Mouse (Mus musculus) forebrain, embryonic 14.5 days (tissue): ENCODE data around the gene Dmpk. TPM values are rescaled to one million over a fixed set of nuclear protein-coding genes. Genes with fewer than 3 reads are reported as not detected.

ENCODE experiments used
- ATAC-seq: fragments of 200-750 bp; cut with Nextera tagmentation; 2 replicates; pipeline ENCODE4 v1.8.0; 2017; ENCODE audit warnings: mild to moderate bottlenecking, moderate library complexity
- DNase-seq: peaks from one replicate; pipeline ENCODE4 v3.0.0-alpha.2; 2015; ENCODE audit warnings: low spot score
- H3K27ac ChIP-seq: fragments of 300-500 bp; sonication (generic); 2 replicates; pipeline ENCODE4 v1.5.1; 2014; ENCODE audit warnings: low read depth, mild to moderate bottlenecking, control low read depth, low read length, moderate library complexity
- H3K27me3 ChIP-seq: fragments of 300-500 bp; sonication (generic); replicated peaks from 2 replicates; pipeline ENCODE4 v1.6.1; 2014; ENCODE audit warnings: low read length, control low read depth, mixed read lengths; ENCODE audit not compliant: control insufficient read depth, insufficient read depth
- H3K36me3 ChIP-seq: fragments of 300-500 bp; sonication (generic); 2 replicates; pipeline ENCODE4 v1.6.1; 2014; ENCODE audit warnings: low read length, control low read depth; ENCODE audit not compliant: control insufficient read depth, insufficient read depth
- H3K4me1 ChIP-seq: fragments of 300-500 bp; sonication (generic); 2 replicates; pipeline ENCODE4 v1.6.1; 2014; ENCODE audit warnings: antibody characterized with exemption, low read length, control low read depth; ENCODE audit not compliant: control insufficient read depth, insufficient read depth
- H3K4me2 ChIP-seq: fragments of 300-500 bp; sonication (generic); 2 replicates; pipeline ENCODE4 v1.6.1; 2014; ENCODE audit warnings: mild to moderate bottlenecking, control low read depth, low read length
- H3K4me3 ChIP-seq: fragments of 300-500 bp; sonication (generic); 2 replicates; pipeline ENCODE4 v1.5.1; 2014; ENCODE audit warnings: low read depth, low read length, control low read depth
- H3K9ac ChIP-seq: fragments of 300-500 bp; sonication (generic); 2 replicates; pipeline ENCODE4 v1.6.1; 2014; ENCODE audit warnings: mild to moderate bottlenecking, low read length, control low read depth, moderate library complexity
- H3K9me3 ChIP-seq: fragments of 300-500 bp; sonication (generic); replicated peaks from 2 replicates; pipeline ENCODE4 v1.6.1; 2016; ENCODE audit warnings: low read length, control low read depth, mixed read lengths; ENCODE audit not compliant: control insufficient read depth
- WGBS: fragments of 180-500 bp; shearing (Covaris S2); extraction: QIAGEN DNeasy Blood & Tissue Kit; methylation state at CpG from one replicate; pipeline ENCODE4 v1.1.7; 2014; 5-methylcytosine and 5-hydroxymethylcytosine counted together
- polyA plus RNA-seq: library from polyadenylated mRNA; unstranded; fragments of >200 nt; fragmentation: Nextera tagmentation; extraction: Ambion mirVana; gene quantifications from 2 replicates; pipeline ENCODE4 v1.2.1, GENCODE M21; 2014

The Dmpk gene
- polyA plus RNA-seq, 1 experiment from 2014 or later, result 4.4 TPM

- Histone ChIP-seq H3K4me2 (peak within 1 kb of the TSS; percentile 86), H3K9ac (peak within 1 kb of the TSS; percentile 81), H3K4me1 (peaks cover 9% of the 10 kb centered on the region), H3K27ac (no peak within 1 kb of the TSS; the same call in 1 of the 2 replicates), H3K4me3 (peak within 1 kb of the TSS; percentile 71), H3K36me3 (no peaks in the 10 kb centered on the region), H3K27me3 (no peaks in the 10 kb centered on the region), H3K9me3 (peaks cover 5% of the 10 kb centered on the region; the same call in 1 of the 2 replicates)
- DNase-seq, result peak; percentile 100
- WGBS, result 3% methylated on average over 34 of the region's 34 CpGs
- peak; percentile 97 for ATAC-seq
Observed at GRCm38 (mm10) chr7:19119631-19120429, 36.2 kb downstream of the Dmpk start, which contains the start of gene Fbxo46. Gene Fbxo46 (plus strand): TSS chr7:19119859.

GRCm38 (mm10) chr7:19121686-19122085 lies 38.0 kb downstream of the Dmpk start:
- Histone ChIP-seq H3K27ac (no peak overlapping the region), H3K9ac (no peak overlapping the region), H3K36me3 (no peaks in the 10 kb centered on the region), H3K4me3 (no peak overlapping the region), H3K9me3 (peaks cover 5% of the 10 kb centered on the region; the same call in 1 of the 2 replicates), H3K4me1 (peaks cover 9% of the 10 kb centered on the region), H3K27me3 (no peaks in the 10 kb centered on the region), H3K4me2 (no peak overlapping the region)
- no peak for ATAC-seq
- DNase-seq, result no peak
- 87% methylated on average over 4 of the region's 4 CpGs for WGBS

GRCm38 (mm10) chr7:19124713-19125112 lies 41.1 kb downstream of the Dmpk start:
- no peak overlapping the region for H3K9ac ChIP-seq
- H3K4me2 ChIP-seq, result no peak overlapping the region

GRCm38 (mm10) chr7:19127744-19128143 lies 44.1 kb downstream of the Dmpk start:
- no peak overlapping the region for H3K4me3 ChIP-seq
- H3K27ac ChIP-seq, result no peak overlapping the region
- WGBS, result 94% methylated on average over 5 of the region's 5 CpGs
- H3K9ac ChIP-seq, result no peak overlapping the region
- 0 out of 2 replicates have a peak, but pooled peaks cover 9% of the 10 kb centered on the region for H3K36me3 ChIP-seq
- no peaks in the 10 kb centered on the region for H3K27me3 ChIP-seq
- no peak for DNase-seq
- peaks cover 4% of the 10 kb centered on the region for H3K4me1 ChIP-seq
- no peak overlapping the region for H3K4me2 ChIP-seq
- ATAC-seq, result no peak
- no peaks in the 10 kb centered on the region for H3K9me3 ChIP-seq

More at GRCm38 (mm10) chr7:19124713-19125112, 41.1 kb downstream of the Dmpk start:
- H3K27ac ChIP-seq, result no peak overlapping the region
- H3K9me3 ChIP-seq, result no peaks in the 10 kb centered on the region
- H3K27me3 ChIP-seq, result no peaks in the 10 kb centered on the region
- WGBS, result 81% methylated on average over 6 of the region's 6 CpGs
- H3K4me1 ChIP-seq, result peaks cover 9% of the 10 kb centered on the region
- ATAC-seq (no peak), DNase-seq (no peak)
- 0 out of 2 replicates have a peak, but pooled peaks cover 9% of the 10 kb centered on the region for H3K36me3 ChIP-seq
- H3K4me3 ChIP-seq, result no peak overlapping the region

GRCm38 (mm10) chr7:19129396-19129795 lies 45.7 kb downstream of the Dmpk start:
- no peak overlapping the region for H3K9ac ChIP-seq
- DNase-seq (no peak), ATAC-seq (no peak)
- no peak overlapping the region for H3K27ac ChIP-seq
- no peak overlapping the region for H3K4me2 ChIP-seq
- peaks cover 4% of the 10 kb centered on the region for H3K4me1 ChIP-seq
- no peaks in the 10 kb centered on the region for H3K27me3 ChIP-seq
- H3K9me3 ChIP-seq, result no peaks in the 10 kb centered on the region
- no peak overlapping the region for H3K4me3 ChIP-seq
- WGBS, result 95% methylated on average over 5 of the region's 5 CpGs
- 0 out of 2 replicates have a peak, but pooled peaks cover 9% of the 10 kb centered on the region for H3K36me3 ChIP-seq

GRCm38 (mm10) chr7:19130657-19131056 lies 47.0 kb downstream of the Dmpk start:
- Histone ChIP-seq H3K4me2 (peak overlapping the region; percentile 61), H3K4me3 (peak overlapping the region; percentile 35; the same call in 1 of the 2 replicates), H3K36me3 (peaks cover 18% of the 10 kb centered on the region), H3K9me3 (no peaks in the 10 kb centered on the region), H3K9ac (peak overlapping the region; percentile 49; the same call in 1 of the 2 replicates), H3K27ac (peak overlapping the region; percentile 67), H3K4me1 (peaks cover 4% of the 10 kb centered on the region), H3K27me3 (no peaks in the 10 kb centered on the region)
- no peak for DNase-seq
- 41% methylated on average over 4 of the region's 4 CpGs for WGBS
- ATAC-seq, result no peak

- ATAC-seq (peak; percentile 99), DNase-seq (peak; percentile 99)
- under 1% methylated on average over 39 of the region's 39 CpGs for WGBS
- Histone ChIP-seq H3K4me2 (peak overlapping the region; percentile 61), H3K4me1 (peaks cover 4% of the 10 kb centered on the region), H3K27me3 (no peaks in the 10 kb centered on the region), H3K36me3 (peaks cover 26% of the 10 kb centered on the region), H3K4me3 (peak overlapping the region; percentile 35), H3K27ac (peak overlapping the region; percentile 67), H3K9ac (peak overlapping the region; percentile 49; the same call in 1 of the 2 replicates), H3K9me3 (no peaks in the 10 kb centered on the region)
Observed at GRCm38 (mm10) chr7:19131324-19131848, 47.7 kb downstream of the Dmpk start.

GRCm38 (mm10) chr7:19136168-19136567 lies 52.5 kb downstream of the Dmpk start:
- no peak for DNase-seq
- Histone ChIP-seq H3K9ac (no peak overlapping the region), H3K4me3 (no peak overlapping the region), H3K9me3 (no peaks in the 10 kb centered on the region), H3K36me3 (peaks cover 65% of the 10 kb centered on the region), H3K27me3 (no peaks in the 10 kb centered on the region), H3K4me2 (no peak overlapping the region), H3K27ac (no peak overlapping the region), H3K4me1 (peaks cover 4% of the 10 kb centered on the region)
- WGBS, result 94% methylated on average over 13 of the region's 13 CpGs
- no peak for ATAC-seq
